Mouse (Mus musculus) heart, postnatal 10 days (tissue): ENCODE measurements at regions not wholly inside any gene's neighbourhood (a gene's known extent, or its start where the extent isn't known, plus 50 kb on each side); places are given as distances from the start of the nearest gene placed in this dataset.
"Not testable (repeated sequence)": the region's sequence is repeated elsewhere in the genome, so short reads cannot be mapped to it uniquely, and the experiment has no call there.

ENCODE experiments used
- DNase-seq, 2 experiments: peaks; one replicate each; pipeline ENCODE4 v3.0.0; 2021
- intact Hi-C: fragments of 180-260 bp; cut with DNase I; formaldehyde crosslinking; loops from one replicate; pipeline ENCODE4 v1.15.1; 2025

GRCm38 (mm10) chr1:7671566-7671965, 2863.9 kb downstream of the Gm37988 start:
- no peak for DNase-seq
- intact Hi-C loops = no loop called here

GRCm38 (mm10) chr1:7709206-7709605, 2901.5 kb downstream of the Gm37988 start:
- intact Hi-C loops, DNase-seq: not testable (repeated sequence)

GRCm38 (mm10) chr1:7732725-7733124, 2925.0 kb downstream of the Gm37988 start:
- no peak for DNase-seq
- intact Hi-C loops = no loop called here

- DNase-seq = no peak
- intact Hi-C loops = no loop called here
These were observed 2929.6 kb downstream of the Gm37988 start for GRCm38 (mm10) chr1:7737331-7737730.

GRCm38 (mm10) chr1:7745887-7746286, 2938.2 kb downstream of the Gm37988 start:
- intact Hi-C loops = no loop called here
- peak in 1 of 2 experiments; percentile 1 for DNase-seq

- intact Hi-C loops = no loop called here
- DNase-seq = no peak
These were observed 2969.0 kb downstream of the Gm37988 start for GRCm38 (mm10) chr1:7776720-7777119.

GRCm38 (mm10) chr1:7777191-7778044, 2969.7 kb downstream of the Gm37988 start:
- intact Hi-C loops = no loop called here

GRCm38 (mm10) chr1:7778045-7778565, 2970.4 kb downstream of the Gm37988 start:
- DNase-seq, intact Hi-C loops: not testable (repeated sequence)

More at GRCm38 (mm10) chr1:7777191-7778044, 2969.7 kb downstream of the Gm37988 start:
- peak; percentile 1 to 17 for DNase-seq

GRCm38 (mm10) chr1:7778657-7779056, 2971.0 kb downstream of the Gm37988 start:
- DNase-seq = no peak
- intact Hi-C loops = no loop called here

GRCm38 (mm10) chr1:7823969-7824368, 3016.3 kb downstream of the Gm37988 start:
- intact Hi-C loops = no loop called here
- DNase-seq = no peak
